Mouse (Mus musculus) CH12.LX (cell line): ENCODE measurements around the gene Tekt3. TPM values are rescaled to one million over a fixed set of nuclear protein-coding genes. Genes with fewer than 3 reads are reported as not detected.

Source experiments
- polyA plus RNA-seq: library from polyadenylated mRNA; unstranded; fragments of >175 nt; gene quantifications from 2 replicates; pipeline ENCODE4 v1.2.1, GENCODE M21; 2012; ENCODE audit warnings: low read depth; ENCODE audit not compliant: insufficient read length
- total RNA-seq, 2 experiments: library from RNA; depleted of rRNA; stranded (reverse); fragments of 300-350 nt in 1 of 2; fragments of >200 nt in 1 of 2; gene quantifications; 2 replicates each; pipeline ENCODE4 v1.2.3; 2012 to 2014

The Tekt3 gene
- total and polyA plus RNA-seq, 3 experiments = not detected

Other genes starting within 250 kb of the Tekt3 start
- not detected in 2 replicates for gene Trim16, start 241.4 kb upstream of the Tekt3 start, total RNA-seq (2012; rRNA removed)
- gene Trim16, start 241.4 kb upstream of the Tekt3 start, total RNA-seq (2014; rRNA removed) = not detected in 2 replicates
- 0.12 TPM in 1 of 2 replicates, not detected in the other for gene Trim16, start 241.4 kb upstream of the Tekt3 start, polyA plus RNA-seq
- 0.50 and 0.59 TPM in 2 replicates for gene Fbxw10, start 214.6 kb upstream of the Tekt3 start, total RNA-seq (2012; rRNA removed)
- gene Fbxw10, start 214.6 kb upstream of the Tekt3 start, total RNA-seq (2014; rRNA removed) = 0.78 and 0.88 TPM in 2 replicates
- gene Fbxw10, start 214.6 kb upstream of the Tekt3 start, polyA plus RNA-seq = 0.87 and 1.4 TPM in 2 replicates
- 57.7 and 62.2 TPM in 2 replicates for gene Tvp23b, start 182.2 kb upstream of the Tekt3 start, total RNA-seq (2012; rRNA removed)
- gene Tvp23b, start 182.2 kb upstream of the Tekt3 start, total RNA-seq (2014; rRNA removed) = 68.7 and 71.2 TPM in 2 replicates
- gene Tvp23b, start 182.2 kb upstream of the Tekt3 start, polyA plus RNA-seq = 39.6 and 40.9 TPM in 2 replicates
- not detected in 2 replicates for gene Cdrt4, start 110.5 kb upstream of the Tekt3 start, total RNA-seq (2012; rRNA removed)
- gene Cdrt4, start 110.5 kb upstream of the Tekt3 start, total RNA-seq (2014; rRNA removed) = not detected in 2 replicates
- not detected in 2 replicates for gene Cdrt4, start 110.5 kb upstream of the Tekt3 start, polyA plus RNA-seq
- gene Pmp22, start 67.3 kb downstream of the Tekt3 start, total RNA-seq (2012; rRNA removed) = not detected in 2 replicates
- gene Pmp22, start 67.3 kb downstream of the Tekt3 start, total RNA-seq (2014; rRNA removed) = not detected in 2 replicates
- 0.22 TPM in 1 of 2 replicates, not detected in the other for gene Pmp22, start 67.3 kb downstream of the Tekt3 start, polyA plus RNA-seq